Mouse (Mus musculus) Patski (cell line): ENCODE measurements at regions not wholly inside any gene's neighbourhood (a gene's known extent, or its start where the extent isn't known, plus 50 kb on each side); places are given as distances from the start of the nearest gene placed in this dataset.

ENCODE experiments used
- ATAC-seq: fragments of 100-300 bp; one replicate; pipeline ENCODE4 v1.8.0; 2021
- CTCF ChIA-PET: fragments of 350-600 bp; sonication (Branson Sonifier 250); formaldehyde crosslinking; loops from one replicate; lab custom pipeline; 2022; ENCODE audit warnings: inconsistent platforms; lab: Charles Lee
- POLR2A ChIA-PET: fragments of 350-600 bp; sonication (Branson Sonifier 250); formaldehyde crosslinking; loops from one replicate; lab custom pipeline; 2022; ENCODE audit warnings: antibody characterized with exemption, inconsistent platforms; lab: Charles Lee
- DNase-seq: peaks from one replicate; pipeline ENCODE4 v3.0.0-alpha.2; 2011; ENCODE audit warnings: low read depth, low spot score
- H3K27me3 ChIP-seq: fragments of 371-371 bp; one replicate; pipeline ENCODE4 v1.5.1; 2021
- CTCF ChIP-seq: fragments of 100-300 bp; IDR thresholded peaks from one replicate; pipeline ENCODE4 v1.5.1; 2021
- in situ Hi-C: fragments of 300-500 bp; cut with MboI; formaldehyde crosslinking; loops from 3 replicates; pipeline ENCODE4 v1.11.1; 2018; ENCODE audit warnings: low pct_unique_long_range_greater_than_20kb, mixed read lengths

GRCm38 (mm10) chr10:120528406-120528805 lies 52.1 kb upstream of the Hmga2 start:
- in situ Hi-C loops: no loop called here
- ChIA-PET POLR2A (interaction anchor here (0.6 to 0.7 kb wide), 2 partner anchors 31 to 1481 kb away, joined by 4 to 5 read pairs; no protein-coding TSS in a partner anchor), CTCF (interaction anchor here (1.3 kb wide), 1 partner anchor 16 kb away, joined by 3 read pairs; no protein-coding TSS in a partner anchor)
- ATAC-seq: no peak
- H3K27me3 ChIP-seq: no peaks in the 10 kb centered on the region
- TF ChIP-seq CTCF: no peak
- no peak for DNase-seq

DNA sequence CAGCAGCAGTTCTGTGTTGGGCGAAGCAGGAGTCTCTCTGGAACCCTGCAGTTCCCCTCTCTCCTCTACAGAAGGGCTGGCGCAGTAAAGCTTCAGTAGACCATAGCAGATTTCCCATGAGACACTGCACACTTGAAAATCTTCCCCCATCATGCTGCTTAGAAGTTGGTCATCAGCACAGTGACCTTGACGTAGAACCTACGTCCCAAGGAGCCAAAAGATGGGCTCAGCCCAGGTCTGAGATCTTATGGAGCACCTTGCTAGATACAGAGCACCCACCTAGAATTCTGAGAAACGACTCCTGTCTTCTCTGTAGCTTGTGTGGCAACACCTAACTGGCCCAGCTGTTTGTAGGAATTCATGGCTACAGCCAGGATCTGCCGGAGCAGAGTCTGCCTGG lies 51.7 kb upstream of the Hmga2 start:
- TF ChIP-seq CTCF: no peak
- POLR2A ChIA-PET: no interaction called here
- no peaks in the 10 kb centered on the region for H3K27me3 ChIP-seq
- in situ Hi-C loops: no loop called here
- DNase-seq (no peak), ATAC-seq (no peak)
- CTCF ChIA-PET: no interaction called here

GRCm38 (mm10) chr10:120526991-120527390 lies 50.7 kb upstream of the Hmga2 start:
- in situ Hi-C loops: no loop called here
- no peak for TF ChIP-seq CTCF
- no peak for ATAC-seq
- no peak for DNase-seq
- POLR2A ChIA-PET: no interaction called here
- CTCF ChIA-PET: interaction anchor here (1.2 kb wide), 1 partner anchor 8 kb away, joined by 4 read pairs; no protein-coding TSS in a partner anchor
- H3K27me3 ChIP-seq: no peaks in the 10 kb centered on the region
